Mouse (Mus musculus): ENCODE results near the gene Adgrg5. TPM values are rescaled to one million over a fixed set of nuclear protein-coding genes. Genes with fewer than 3 reads are reported as not detected.
A peak's percentile ranks its signal among the peaks of the same experiment; 100 is the strongest.

The Adgrg5 gene
- total RNA-seq, 1 experiment from 2014 or later, result 4.2 TPM

- ATAC-seq (ENCODE audit: extremely low read depth, insufficient number of reproducible peaks, low FRiP score, poor library complexity, severe bottlenecking), result no peak
Measured at GRCm38 (mm10) chr8:94987553-94987952, 64.1 kb downstream of the Adgrg5 start.

DNA sequence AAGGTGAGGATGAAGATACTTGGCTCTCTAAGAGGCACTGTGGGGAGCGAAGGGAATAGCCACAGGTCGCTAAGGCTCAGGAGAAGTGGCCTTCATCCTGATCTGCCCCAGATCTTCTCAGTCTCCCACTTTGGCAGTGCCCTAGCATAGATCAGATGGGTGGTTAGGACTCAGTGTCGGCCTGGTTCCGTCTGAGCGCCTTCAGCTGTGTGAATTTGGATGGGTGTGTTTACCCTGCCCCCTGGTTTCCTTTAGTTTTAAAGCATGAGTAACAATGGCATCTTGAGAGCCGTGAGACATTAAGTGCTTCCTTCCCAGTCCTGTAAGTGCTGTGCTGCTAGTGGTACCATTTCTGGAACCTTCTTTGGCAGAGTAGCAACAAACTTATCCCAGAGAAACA lies 65.1 kb downstream of the Adgrg5 start:
- ATAC-seq (ENCODE audit: extremely low read depth, insufficient number of reproducible peaks, low FRiP score, poor library complexity, severe bottlenecking), result 0 out of 2 replicates have a peak, but pooled peaks have one; percentile 4

GRCm38 (mm10) chr8:94989711-94990110 lies 66.2 kb downstream of the Adgrg5 start:
- no peak for ATAC-seq (ENCODE audit: extremely low read depth, insufficient number of reproducible peaks, low FRiP score, poor library complexity, severe bottlenecking)

GRCm38 (mm10) chr8:94990598-94991453 lies 67.3 kb downstream of the Adgrg5 start:
- no peak for ATAC-seq (ENCODE audit: extremely low read depth, insufficient number of reproducible peaks, low FRiP score, poor library complexity, severe bottlenecking)

- no peak for ATAC-seq (ENCODE audit: extremely low read depth, insufficient number of reproducible peaks, low FRiP score, poor library complexity, severe bottlenecking)
Measured at GRCm38 (mm10) chr8:94991454-94991994, 68.0 kb downstream of the Adgrg5 start.

DNA sequence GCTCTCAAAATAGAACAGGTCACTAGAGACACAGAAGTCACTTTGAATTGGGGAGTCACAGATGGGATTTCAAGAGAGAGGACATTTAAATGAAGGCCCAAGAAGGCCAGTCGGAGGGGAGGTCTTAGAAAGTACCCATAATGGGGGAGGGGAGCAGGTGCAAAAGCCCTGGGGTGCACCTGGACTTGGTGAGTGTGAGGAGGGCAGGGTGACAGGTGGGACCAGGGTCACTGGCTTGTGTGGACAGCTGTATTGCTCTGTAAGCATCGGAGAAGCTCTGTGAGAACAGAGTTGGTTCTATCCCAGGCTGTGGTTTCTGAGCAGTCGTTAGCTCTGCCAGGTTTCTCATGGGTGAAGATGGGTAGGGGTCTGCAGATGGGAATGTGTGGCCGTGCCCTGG lies 68.5 kb downstream of the Adgrg5 start:
- ATAC-seq (ENCODE audit: extremely low read depth, insufficient number of reproducible peaks, low FRiP score, poor library complexity, severe bottlenecking), result no peak

DNA sequence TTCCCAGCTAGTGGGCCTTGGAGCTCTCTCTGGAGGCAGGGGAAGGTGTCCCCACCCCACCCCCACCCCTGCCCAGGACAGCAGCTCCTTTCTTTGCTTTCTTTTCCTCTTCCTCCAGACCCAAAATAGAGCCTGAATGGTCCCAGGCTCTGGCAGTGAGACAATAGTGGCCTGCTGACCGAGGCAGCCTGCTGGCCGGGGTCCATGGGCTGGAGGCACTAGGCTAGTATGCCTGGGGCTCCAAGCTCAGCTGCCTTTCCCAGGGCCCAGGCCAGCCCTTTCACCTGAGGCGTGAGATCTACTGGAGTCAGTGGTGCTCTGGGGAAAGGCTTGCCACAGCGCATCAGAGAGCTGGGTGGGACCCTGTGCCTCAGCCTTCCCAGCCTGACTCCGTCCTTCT lies 69.0 kb downstream of the Adgrg5 start:
- ATAC-seq (ENCODE audit: extremely low read depth, insufficient number of reproducible peaks, low FRiP score, poor library complexity, severe bottlenecking), result no peak

Other genes with a start within 250 kb of the Adgrg5 start
- 0.25 and 0.81 TPM in 2 replicates for gene Pllp, start 227.4 kb upstream of the Adgrg5 start, total RNA-seq (2017)
- not detected in 2 replicates for gene Ccl22, start 178.1 kb upstream of the Adgrg5 start, total RNA-seq (2017)
- not detected in 2 replicates for gene Cx3cl1, start 151.7 kb upstream of the Adgrg5 start, total RNA-seq (2017)
- not detected in 2 replicates for gene Ccl17, start 113.2 kb upstream of the Adgrg5 start, total RNA-seq (2017)
- gene Coq9, start 85.4 kb upstream of the Adgrg5 start, total RNA-seq (2017), result 29.4 and 29.7 TPM in 2 replicates
- gene Ciapin1, start 85.3 kb upstream of the Adgrg5 start, total RNA-seq (2017), result 25.2 and 26.1 TPM in 2 replicates
- gene Polr2c, start 66.2 kb upstream of the Adgrg5 start, total RNA-seq (2017), result 34.4 and 38.9 TPM in 2 replicates
- 2.2 and 3.3 TPM in 2 replicates for gene Dok4, start 47.4 kb upstream of the Adgrg5 start, total RNA-seq (2017)
- gene Ccdc102a, start 5.6 kb upstream of the Adgrg5 start, total RNA-seq (2017), result 2.2 and 3.6 TPM in 2 replicates
- gene Adgrg1, start 51.1 kb downstream of the Adgrg5 start, total RNA-seq (2017), result 2.2 and 2.3 TPM in 2 replicates
- 21.5 and 23.4 TPM in 2 replicates for gene Adgrg3, start 94.0 kb downstream of the Adgrg5 start, total RNA-seq (2017)
- gene Drc7, start 131.4 kb downstream of the Adgrg5 start, total RNA-seq (2017), result 0.23 TPM in 1 of 2 replicates, not detected in the other
- gene Katnb1, start 157.5 kb downstream of the Adgrg5 start, total RNA-seq (2017), result 22.8 and 26.2 TPM in 2 replicates